Mouse (Mus musculus) cortical plate, adult 2 months (tissue): Measurements from ENCODE around the gene Tmprss9. TPM values are rescaled to one million over a fixed set of nuclear protein-coding genes. Genes with fewer than 3 reads are reported as not detected.

Experiments
- H3K27ac ChIP-seq: fragments of 200-500 bp; 2 replicates; pipeline ENCODE4 v1.5.1; 2012; ENCODE audit warnings: low read length, control low read depth, inconsistent platforms; ENCODE audit not compliant: insufficient read depth
- H3K4me1 ChIP-seq: fragments of 200-500 bp; 2 replicates; pipeline ENCODE4 v1.6.1; 2011; ENCODE audit warnings: low read length; ENCODE audit not compliant: control insufficient read depth, insufficient read depth
- H3K4me3 ChIP-seq: fragments of 200-500 bp; 2 replicates; pipeline ENCODE4 v1.5.1; 2011; ENCODE audit warnings: mild to moderate bottlenecking, low read length, control low read depth; ENCODE audit not compliant: insufficient read depth
- CTCF ChIP-seq: fragments of 200-500 bp; IDR thresholded peaks from 2 replicates; pipeline ENCODE4 v1.5.1; 2011; ENCODE audit warnings: mild to moderate bottlenecking, control low read depth, low read length; ENCODE audit not compliant: insufficient read depth; ENCODE audit errors: extremely low read depth
- POLR2A ChIP-seq: fragments of 200-500 bp; IDR thresholded peaks from 2 replicates; pipeline ENCODE4 v1.6.1; 2011; ENCODE audit warnings: mild to moderate bottlenecking, low read length, control low read depth; ENCODE audit not compliant: insufficient read depth; ENCODE audit errors: extremely low read depth
- polyA plus RNA-seq: library from polyadenylated mRNA; depleted of rRNA; stranded (reverse); fragments of >200 nt; gene quantifications from 2 replicates; pipeline ENCODE4 v1.2.3, GENCODE M21; 2012

Tmprss9 gene
- polyA plus RNA-seq, 1 experiment: 0.40 TPM

GRCm38 (mm10) chr10:80899591-80900317 is 28.1 kb downstream of the Tmprss9 start:
- Histone ChIP-seq H3K4me3 (peak overlapping the region; percentile 71), H3K27ac (no peak overlapping the region), H3K4me1 (peaks cover 6% of the 10 kb centered on the region)
- TF ChIP-seq POLR2A (no peak), CTCF (no peak)

GRCm38 (mm10) chr10:80900318-80901247 is 28.9 kb downstream of the Tmprss9 start, which contains the start of gene Timm13:
Gene Timm13 (minus strand): TSS chr10:80900969.
- TF ChIP-seq POLR2A (peak; percentile 55; the same call in 1 of the 2 replicates), CTCF (no peak)
- peak within 1 kb of the TSS; percentile 43 for H3K27ac ChIP-seq
- peaks cover 6% of the 10 kb centered on the region for H3K4me1 ChIP-seq
- H3K4me3 ChIP-seq: peak within 1 kb of the TSS; percentile 71

- TF ChIP-seq POLR2A (no peak), CTCF (no peak)
- no peak overlapping the region for H3K4me3 ChIP-seq
- no peak overlapping the region for H3K27ac ChIP-seq
- H3K4me1 ChIP-seq: peaks cover 6% of the 10 kb centered on the region
Measured at GRCm38 (mm10) chr10:80901409-80902272, 30.0 kb downstream of the Tmprss9 start.

- Histone ChIP-seq H3K27ac (no peak overlapping the region), H3K4me3 (no peak overlapping the region), H3K4me1 (peaks cover 6% of the 10 kb centered on the region)
- TF ChIP-seq POLR2A (no peak), CTCF (no peak)
Measured at GRCm38 (mm10) chr10:80902273-80902940, 30.8 kb downstream of the Tmprss9 start.

- Histone ChIP-seq H3K4me1 (peaks cover 5% of the 10 kb centered on the region), H3K4me3 (no peak overlapping the region), H3K27ac (no peak overlapping the region)
- TF ChIP-seq CTCF: no peak
- no peak for TF ChIP-seq POLR2A
Measured at GRCm38 (mm10) chr10:80903282-80903681, 31.6 kb downstream of the Tmprss9 start.

GRCm38 (mm10) chr10:80904004-80904693 is 32.5 kb downstream of the Tmprss9 start:
- H3K4me1 ChIP-seq: peaks cover 2% of the 10 kb centered on the region; the same call in 1 of the 2 replicates
- TF ChIP-seq POLR2A (no peak), CTCF (no peak)

GRCm38 (mm10) chr10:80904709-80905108 is 33.1 kb downstream of the Tmprss9 start:
- H3K27ac ChIP-seq: no peak overlapping the region
- H3K4me3 ChIP-seq: no peak overlapping the region
- H3K4me1 ChIP-seq: no peaks in the 10 kb centered on the region
- TF ChIP-seq CTCF (no peak), POLR2A (no peak)

More at GRCm38 (mm10) chr10:80904004-80904693, 32.5 kb downstream of the Tmprss9 start:
- H3K4me3 ChIP-seq: no peak overlapping the region
- no peak overlapping the region for H3K27ac ChIP-seq

- TF ChIP-seq POLR2A (no peak), CTCF (no peak)
- no peaks in the 10 kb centered on the region for H3K4me1 ChIP-seq
- H3K4me3 ChIP-seq: no peak overlapping the region
- no peak overlapping the region for H3K27ac ChIP-seq
Measured at GRCm38 (mm10) chr10:80909375-80910162, 37.9 kb downstream of the Tmprss9 start.
